Mouse (Mus musculus) ES-E14 (cell line): ENCODE results near the gene Havcr2.

ENCODE experiments used
- CHD2 ChIP-seq: IDR thresholded peaks from 2 replicates; pipeline ENCODE4 v1.6.1; 2014; ENCODE audit warnings: mild to moderate bottlenecking, low read depth, low read length, inconsistent platforms
- ZNF384 ChIP-seq: IDR thresholded peaks from 2 replicates; pipeline ENCODE4 v1.6.1; 2012; ENCODE audit warnings: low read depth, low read length, inconsistent platforms

GRCm38 (mm10) chr11:46509900-46510299, 55.2 kb downstream of the Havcr2 start:
- TF ChIP-seq CHD2 (no peak), ZNF384 (no peak)
